Mouse (Mus musculus): ENCODE measurements at regions not wholly inside any gene's neighbourhood (a gene's known extent, or its start where the extent isn't known, plus 50 kb on each side); places are given as distances from the start of the nearest gene placed in this dataset.

GRCm38 (mm10) chr12:28922236-28922635 is 170.6 kb downstream of the Eipr1 start:
- Histone ChIP-seq H3K9ac (no peak overlapping the region), H3K4me1 (replicated peaks) (peaks cover 9% of the 10 kb centered on the region; the same call in 1 of the 2 replicates), H3K27ac (peak overlapping the region; percentile 15; the same call in 1 of the 2 replicates), H3K9me3 (no peaks in the 10 kb centered on the region), H3K4me2 (no peak overlapping the region), H3K27me3 (no peaks in the 10 kb centered on the region), H3K36me3 (no peaks in the 10 kb centered on the region), H3K4me3 (no peak overlapping the region)
- 90% methylated on average over 2 of the region's 2 CpGs for WGBS
- no peak for ATAC-seq (ENCODE audit: low FRiP score)

DNA sequence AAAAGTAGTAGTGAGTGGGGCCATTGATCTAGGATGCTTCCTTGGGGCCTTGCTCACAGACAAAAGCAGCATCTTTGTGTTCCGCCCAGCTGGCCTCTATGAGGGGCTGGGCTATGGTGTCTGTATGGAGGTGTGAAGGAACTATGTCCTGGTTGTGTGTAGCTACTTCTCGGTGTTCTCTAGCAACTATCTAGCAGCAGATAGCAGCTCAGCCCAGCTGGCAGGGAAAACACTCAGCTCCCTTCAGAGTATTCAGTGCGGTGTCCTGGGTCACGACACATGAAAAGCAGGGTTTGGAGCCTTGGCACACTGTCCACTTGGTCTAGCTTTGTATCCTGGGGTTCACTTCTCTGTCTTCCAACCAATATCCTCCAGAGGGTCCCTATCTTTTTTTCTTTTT is 173.6 kb downstream of the Eipr1 start:
- no peak overlapping the region for H3K4me2 ChIP-seq
- no peak overlapping the region for H3K9ac ChIP-seq
- 91% methylated on average over 4 of the region's 4 CpGs for WGBS
- H3K4me3 ChIP-seq = no peak overlapping the region
- H3K27ac ChIP-seq = no peak overlapping the region; the same call in 1 of the 2 replicates
- peaks cover 9% of the 10 kb centered on the region; the same call in 1 of the 2 replicates for H3K4me1 ChIP-seq (replicated peaks)
- ATAC-seq (ENCODE audit: low FRiP score) = no peak
- H3K36me3 ChIP-seq = no peaks in the 10 kb centered on the region
- H3K27me3 ChIP-seq = no peaks in the 10 kb centered on the region
- H3K9me3 ChIP-seq = no peaks in the 10 kb centered on the region

DNA sequence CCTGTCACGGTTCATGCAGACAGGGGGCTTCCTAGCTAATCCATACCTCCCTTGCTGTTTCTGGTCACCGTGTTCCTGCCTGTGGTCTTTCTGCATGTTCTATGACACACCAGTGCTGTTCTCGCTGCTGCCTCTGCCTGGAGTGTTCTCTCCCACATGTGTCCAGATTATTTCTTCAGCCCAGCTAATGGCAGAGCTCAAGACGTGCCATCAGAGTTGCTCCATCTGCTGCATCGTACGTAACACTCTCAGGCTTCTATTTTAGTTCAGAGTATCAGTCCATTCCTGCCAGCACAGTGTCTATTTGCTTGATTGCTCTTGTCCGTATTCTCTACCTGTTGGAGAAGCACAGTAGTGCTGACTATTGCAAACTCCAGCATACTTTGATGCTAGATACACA is 188.3 kb downstream of the Eipr1 start:
- Histone ChIP-seq H3K36me3 (no peaks in the 10 kb centered on the region), H3K4me2 (no peak overlapping the region), H3K27ac (no peak overlapping the region), H3K4me1 (replicated peaks) (no peaks in the 10 kb centered on the region), H3K4me3 (no peak overlapping the region), H3K9me3 (no peaks in the 10 kb centered on the region), H3K9ac (no peak overlapping the region), H3K27me3 (no peaks in the 10 kb centered on the region)
- ATAC-seq (ENCODE audit: low FRiP score) = no peak
- 88% methylated on average over 7 of the region's 7 CpGs for WGBS

GRCm38 (mm10) chr12:28948889-28949288 is 197.3 kb downstream of the Eipr1 start:
- peaks cover 15% of the 10 kb centered on the region for H3K4me1 ChIP-seq (replicated peaks)
- WGBS = 38% methylated on average over 9 of the region's 9 CpGs
- H3K9ac ChIP-seq = no peak overlapping the region
- peak overlapping the region; percentile 68 for H3K27ac ChIP-seq
- no peaks in the 10 kb centered on the region for H3K9me3 ChIP-seq
- no peak overlapping the region for H3K4me2 ChIP-seq
- ATAC-seq (ENCODE audit: low FRiP score) = no peak
- H3K27me3 ChIP-seq = no peaks in the 10 kb centered on the region
- H3K4me3 ChIP-seq = no peak overlapping the region
- H3K36me3 ChIP-seq = no peaks in the 10 kb centered on the region

DNA sequence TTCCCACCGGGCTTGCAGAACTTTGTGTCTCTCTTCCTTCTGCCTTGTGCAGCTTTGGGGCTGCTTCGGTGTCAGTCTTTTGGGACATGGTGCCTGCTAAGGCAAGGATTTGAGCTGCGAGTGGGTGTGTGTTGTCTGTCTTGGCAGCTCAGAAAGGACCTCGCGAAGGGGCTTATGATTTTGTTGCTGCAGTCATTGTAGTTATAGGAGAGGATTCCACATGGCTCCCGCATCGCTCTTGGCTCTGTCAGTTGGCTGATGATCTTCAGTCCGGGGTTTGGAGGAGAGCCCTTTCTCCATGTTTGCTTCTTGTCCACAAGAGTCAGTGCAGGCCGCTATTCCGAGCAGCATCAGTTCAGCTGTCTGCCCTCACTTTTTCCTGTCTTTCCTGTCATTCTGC is 197.7 kb downstream of the Eipr1 start:
- no peak overlapping the region for H3K4me2 ChIP-seq
- peaks cover 15% of the 10 kb centered on the region for H3K4me1 ChIP-seq (replicated peaks)
- no peaks in the 10 kb centered on the region for H3K36me3 ChIP-seq
- H3K9me3 ChIP-seq = no peaks in the 10 kb centered on the region
- H3K27me3 ChIP-seq = no peaks in the 10 kb centered on the region
- H3K4me3 ChIP-seq = no peak overlapping the region
- ATAC-seq (ENCODE audit: low FRiP score) = no peak
- 72% methylated on average over 10 of the region's 10 CpGs for WGBS
- peak overlapping the region; percentile 68 for H3K27ac ChIP-seq
- H3K9ac ChIP-seq = no peak overlapping the region

DNA sequence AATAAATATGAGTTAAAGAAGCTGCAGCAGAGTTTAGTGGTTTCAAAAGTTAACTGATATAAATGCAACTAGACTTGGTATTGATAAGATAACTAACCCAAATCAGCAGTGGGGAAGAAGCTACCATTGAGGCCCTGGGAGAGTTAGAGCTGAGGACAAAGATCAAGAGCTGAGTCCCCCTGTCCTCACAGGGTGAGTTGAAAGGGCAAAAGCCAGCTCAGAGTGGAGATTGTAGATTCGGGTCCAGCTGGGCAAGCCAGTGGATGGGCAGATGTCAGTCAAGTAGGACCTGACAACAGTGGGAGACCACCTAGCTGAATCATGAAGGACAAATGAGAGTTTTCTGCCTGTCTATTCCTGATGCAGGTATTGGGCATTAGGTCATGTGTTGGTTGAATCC is 205.6 kb downstream of the Eipr1 start:
- no peak overlapping the region for H3K4me2 ChIP-seq
- H3K9me3 ChIP-seq = no peaks in the 10 kb centered on the region
- no peak overlapping the region for H3K4me3 ChIP-seq
- WGBS = 85% methylated on average over 1 of the region's 1 CpGs
- H3K27me3 ChIP-seq = no peaks in the 10 kb centered on the region
- no peak overlapping the region for H3K27ac ChIP-seq
- no peak for ATAC-seq (ENCODE audit: low FRiP score)
- H3K9ac ChIP-seq = no peak overlapping the region
- H3K36me3 ChIP-seq = no peaks in the 10 kb centered on the region
- no peaks in the 10 kb centered on the region for H3K4me1 ChIP-seq (replicated peaks)

- H3K4me2 ChIP-seq = no peak overlapping the region
- no peak for ATAC-seq (ENCODE audit: low FRiP score)
- no peak overlapping the region for H3K27ac ChIP-seq
- H3K9me3 ChIP-seq = no peaks in the 10 kb centered on the region
- H3K4me1 ChIP-seq (replicated peaks) = no peaks in the 10 kb centered on the region
- H3K27me3 ChIP-seq = no peaks in the 10 kb centered on the region
- H3K9ac ChIP-seq = no peak overlapping the region
- H3K36me3 ChIP-seq = no peaks in the 10 kb centered on the region
- 93% methylated on average over 1 of the region's 1 CpGs for WGBS
- H3K4me3 ChIP-seq = no peak overlapping the region
These were observed 207.1 kb downstream of the Eipr1 start for GRCm38 (mm10) chr12:28958661-28959060.

DNA sequence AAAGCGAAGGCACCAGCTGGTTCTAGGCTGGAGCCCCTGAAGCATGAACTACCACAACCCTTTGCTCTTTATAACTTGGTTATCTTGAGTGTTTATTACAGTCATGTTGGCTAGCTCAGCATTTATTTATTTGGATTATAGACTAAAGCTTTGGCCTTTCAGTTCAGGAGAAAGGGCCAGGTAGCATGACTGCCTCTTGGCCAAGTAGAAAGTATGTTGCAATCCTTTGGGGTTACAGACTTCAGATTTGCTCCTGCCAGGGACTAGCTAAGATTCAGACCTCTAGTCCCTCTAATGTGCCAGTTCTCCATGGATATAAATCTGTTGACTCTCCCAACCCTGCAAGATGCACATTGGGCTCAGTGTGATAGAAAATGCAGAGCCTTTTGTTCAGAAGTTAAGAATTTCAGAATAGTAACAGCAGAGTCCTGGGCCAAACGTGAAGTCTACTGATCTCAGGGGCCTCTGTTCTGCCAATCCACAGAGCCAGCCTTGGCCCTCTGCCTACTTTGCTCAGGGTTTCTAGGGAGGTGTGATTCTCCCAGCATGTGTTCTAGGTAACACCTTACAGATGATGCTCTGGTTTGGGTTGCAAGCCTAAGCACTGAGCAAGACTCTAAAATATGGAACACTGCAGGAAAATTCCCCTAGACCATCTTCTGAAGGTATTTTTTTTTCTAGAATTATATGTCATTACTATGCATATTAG is 218.2 kb downstream of the Eipr1 start:
- Histone ChIP-seq H3K36me3 (0 out of 2 replicates have a peak, but pooled peaks cover 3% of the 10 kb centered on the region), H3K4me3 (no peak overlapping the region), H3K9me3 (peaks cover 6% of the 10 kb centered on the region), H3K27me3 (no peaks in the 10 kb centered on the region), H3K27ac (no peak overlapping the region), H3K9ac (no peak overlapping the region), H3K4me1 (replicated peaks) (peaks cover 6% of the 10 kb centered on the region), H3K4me2 (no peak overlapping the region)
- no peak for ATAC-seq (ENCODE audit: low FRiP score)
- WGBS = 83% methylated on average over 2 of the region's 2 CpGs

DNA sequence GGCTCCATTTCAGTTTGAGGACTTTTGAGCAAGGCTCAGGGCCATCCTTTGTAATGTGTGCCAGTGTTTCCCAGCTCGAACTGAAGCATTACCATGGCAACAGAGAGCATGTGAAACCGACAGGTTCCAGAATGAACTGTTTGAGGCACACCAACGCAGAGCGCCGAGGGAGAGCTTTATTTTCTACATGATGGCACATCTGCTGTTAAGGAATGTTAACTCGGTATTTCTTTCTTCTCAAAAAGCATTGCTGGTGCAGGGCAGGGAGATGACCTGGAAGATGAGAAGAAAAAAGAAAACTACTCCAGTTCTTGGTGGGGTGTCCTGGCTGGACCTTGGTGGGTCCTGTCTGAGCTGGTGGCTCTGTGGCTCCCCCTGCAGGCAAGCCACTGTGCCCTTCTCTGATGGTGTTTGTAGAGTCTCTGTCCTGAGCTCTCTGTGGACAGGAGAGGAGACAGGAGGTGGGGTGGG is 223.0 kb downstream of the Eipr1 start:
- Histone ChIP-seq H3K9me3 (peaks cover 6% of the 10 kb centered on the region), H3K27ac (peak overlapping the region; percentile 56), H3K36me3 (0 out of 2 replicates have a peak, but pooled peaks cover 3% of the 10 kb centered on the region), H3K9ac (no peak overlapping the region), H3K27me3 (no peaks in the 10 kb centered on the region), H3K4me3 (no peak overlapping the region), H3K4me2 (no peak overlapping the region), H3K4me1 (replicated peaks) (peaks cover 13% of the 10 kb centered on the region)
- ATAC-seq (ENCODE audit: low FRiP score) = peak; percentile 88
- WGBS = 26% methylated on average over 6 of the region's 6 CpGs

DNA sequence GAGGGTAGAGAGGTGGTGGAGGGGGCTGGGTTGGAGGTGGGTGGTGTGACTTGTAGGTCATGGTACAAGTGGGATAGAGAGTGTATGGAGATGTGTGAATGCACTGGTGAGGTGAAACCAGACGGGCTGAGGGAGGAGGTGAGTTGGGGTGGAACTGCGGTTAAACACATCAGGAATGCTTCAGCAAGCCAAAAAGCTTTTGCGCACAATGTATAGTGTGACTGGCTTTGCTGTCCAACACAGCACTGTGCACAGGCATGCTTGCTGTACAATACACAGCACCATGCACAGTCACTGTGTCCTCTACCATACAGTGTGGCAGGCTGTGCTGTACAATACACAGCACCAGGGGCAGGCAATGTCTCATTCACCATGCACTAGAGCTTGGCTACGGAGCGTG is 223.6 kb downstream of the Eipr1 start:
- no peaks in the 10 kb centered on the region for H3K27me3 ChIP-seq
- WGBS = 83% methylated on average over 5 of the region's 5 CpGs
- no peak overlapping the region for H3K4me3 ChIP-seq
- H3K36me3 ChIP-seq = 0 out of 2 replicates have a peak, but pooled peaks cover 3% of the 10 kb centered on the region
- peaks cover 13% of the 10 kb centered on the region for H3K4me1 ChIP-seq (replicated peaks)
- H3K9me3 ChIP-seq = peaks cover 6% of the 10 kb centered on the region
- H3K9ac ChIP-seq = no peak overlapping the region
- no peak overlapping the region for H3K4me2 ChIP-seq
- ATAC-seq (ENCODE audit: low FRiP score) = peak; percentile 58
- peak overlapping the region; percentile 56; the same call in 1 of the 2 replicates for H3K27ac ChIP-seq

DNA sequence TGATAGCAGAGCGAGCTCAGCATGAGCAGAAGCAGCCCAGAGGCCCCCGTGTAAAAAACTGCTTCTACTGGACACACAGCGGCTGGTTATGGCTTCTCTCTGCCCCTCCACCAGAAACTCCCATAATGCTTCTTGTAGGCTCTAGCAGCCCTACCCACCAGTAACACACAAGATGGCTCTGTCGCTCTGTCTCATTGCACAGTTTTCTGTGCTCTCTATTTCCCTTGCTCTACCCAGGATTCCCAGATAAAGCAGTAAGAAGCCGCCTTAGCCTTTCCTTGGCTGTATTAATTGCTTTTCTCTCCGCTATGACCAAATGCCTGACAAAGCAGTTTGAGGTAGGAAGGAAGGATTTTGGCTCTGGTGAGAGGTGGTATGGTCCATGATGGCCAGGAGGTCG is 228.1 kb downstream of the Eipr1 start:
- Histone ChIP-seq H3K27me3 (no peaks in the 10 kb centered on the region), H3K4me2 (no peak overlapping the region), H3K9me3 (no peaks in the 10 kb centered on the region), H3K9ac (no peak overlapping the region), H3K4me3 (no peak overlapping the region), H3K4me1 (replicated peaks) (peaks cover 8% of the 10 kb centered on the region), H3K27ac (no peak overlapping the region), H3K36me3 (no peaks in the 10 kb centered on the region)
- no peak for ATAC-seq (ENCODE audit: low FRiP score)
- WGBS = 86% methylated on average over 7 of the region's 7 CpGs

GRCm38 (mm10) chr12:28986214-28986613 is 234.6 kb downstream of the Eipr1 start:
- no peak for ATAC-seq (ENCODE audit: low FRiP score)

More at GRCm38 (mm10) chr12:28986214-28986613, 234.6 kb downstream of the Eipr1 start:
- peaks cover 10% of the 10 kb centered on the region for H3K4me1 ChIP-seq (replicated peaks)
- H3K9me3 ChIP-seq = no peaks in the 10 kb centered on the region
- peak overlapping the region; percentile 40; the same call in 1 of the 2 replicates for H3K27ac ChIP-seq
- H3K36me3 ChIP-seq = no peaks in the 10 kb centered on the region
- 57% methylated on average over 7 of the region's 7 CpGs for WGBS
- H3K27me3 ChIP-seq = no peaks in the 10 kb centered on the region
- H3K4me3 ChIP-seq = no peak overlapping the region
- H3K4me2 ChIP-seq = no peak overlapping the region
- no peak overlapping the region for H3K9ac ChIP-seq

Data from hindbrain, embryonic 13.5 days (tissue).